Mouse (Mus musculus) T-helper 2 cell (primary cell): ENCODE data around the gene Lpo.

Experiments
- in situ Hi-C: fragments of 300-600 bp; cut with MboI, MseI; formaldehyde crosslinking; loops from one replicate; pipeline ENCODE4 v1.15.1; 2025; ENCODE audit warnings: high pct_unique_total_duplicates

The Lpo gene

DNA sequence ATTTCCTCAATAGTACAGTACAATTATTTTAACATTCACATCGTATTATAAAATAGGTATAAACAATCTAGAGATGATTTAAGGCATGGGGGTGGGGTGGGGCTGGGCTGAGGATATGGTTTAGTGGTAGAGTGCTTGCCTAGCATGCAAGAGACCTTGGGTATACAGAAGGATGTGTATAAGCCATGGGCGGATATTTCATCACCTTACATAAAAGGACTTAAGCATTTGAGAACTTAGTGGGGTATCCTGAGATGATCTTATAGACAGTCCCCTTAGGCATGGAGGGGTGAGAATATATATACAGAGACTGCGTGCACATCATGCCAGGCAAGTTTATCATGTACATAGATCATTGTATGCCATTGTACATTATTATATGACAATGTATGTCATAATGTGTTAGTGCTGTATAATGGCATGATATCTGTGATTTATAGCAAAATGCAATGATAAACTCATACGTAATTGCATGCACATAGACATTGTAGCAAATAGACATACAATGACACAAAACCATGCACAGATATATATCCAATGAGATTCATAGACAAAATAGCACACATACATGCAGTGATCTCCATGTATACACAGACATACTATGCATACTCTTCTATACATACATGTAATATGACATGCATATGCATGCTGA, 69.0 kb downstream of the Lpo start:
- in situ Hi-C loops = loop anchor here (10.0 kb wide), 2 partner anchors 286 to 1184 kb away; partner anchors contain the start of gene Srsf1

DNA sequence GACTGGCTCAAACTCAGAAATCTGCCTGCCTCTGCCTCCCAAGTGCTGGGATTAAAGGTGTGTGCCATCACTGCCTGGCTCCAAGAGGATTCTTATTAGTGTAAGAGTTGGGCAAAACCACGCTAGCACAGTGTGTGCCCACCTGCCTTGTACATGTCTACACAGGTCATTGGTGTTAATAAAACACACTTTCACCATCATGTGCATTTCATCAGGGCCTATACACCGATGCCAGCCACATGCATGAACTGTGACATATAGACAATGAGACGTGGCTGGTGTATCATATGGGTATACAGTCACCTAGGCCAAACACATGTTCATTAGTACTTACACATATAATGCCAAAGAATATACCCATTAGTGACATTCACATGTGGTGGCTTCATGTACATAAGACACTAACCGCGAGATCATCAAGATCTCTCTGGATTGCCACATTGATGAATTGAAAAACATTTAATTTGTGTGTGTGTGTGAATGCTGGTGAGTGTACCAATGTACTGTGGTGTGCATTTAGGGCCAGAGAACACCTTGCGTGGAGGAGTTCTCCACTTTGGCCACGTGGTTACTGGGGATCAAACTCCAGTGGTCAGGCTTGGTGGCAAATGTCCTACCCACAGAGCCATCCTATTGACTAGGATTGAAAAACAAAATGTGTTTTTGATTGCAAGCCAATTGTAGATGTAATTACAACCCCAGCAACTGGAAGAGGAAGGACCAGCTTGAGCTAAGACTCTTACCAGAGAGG, 69.8 kb downstream of the Lpo start:
- in situ Hi-C loops = loop anchor here (10.0 kb wide), 2 partner anchors 286 to 1184 kb away; partner anchors contain the start of gene Srsf1

DNA sequence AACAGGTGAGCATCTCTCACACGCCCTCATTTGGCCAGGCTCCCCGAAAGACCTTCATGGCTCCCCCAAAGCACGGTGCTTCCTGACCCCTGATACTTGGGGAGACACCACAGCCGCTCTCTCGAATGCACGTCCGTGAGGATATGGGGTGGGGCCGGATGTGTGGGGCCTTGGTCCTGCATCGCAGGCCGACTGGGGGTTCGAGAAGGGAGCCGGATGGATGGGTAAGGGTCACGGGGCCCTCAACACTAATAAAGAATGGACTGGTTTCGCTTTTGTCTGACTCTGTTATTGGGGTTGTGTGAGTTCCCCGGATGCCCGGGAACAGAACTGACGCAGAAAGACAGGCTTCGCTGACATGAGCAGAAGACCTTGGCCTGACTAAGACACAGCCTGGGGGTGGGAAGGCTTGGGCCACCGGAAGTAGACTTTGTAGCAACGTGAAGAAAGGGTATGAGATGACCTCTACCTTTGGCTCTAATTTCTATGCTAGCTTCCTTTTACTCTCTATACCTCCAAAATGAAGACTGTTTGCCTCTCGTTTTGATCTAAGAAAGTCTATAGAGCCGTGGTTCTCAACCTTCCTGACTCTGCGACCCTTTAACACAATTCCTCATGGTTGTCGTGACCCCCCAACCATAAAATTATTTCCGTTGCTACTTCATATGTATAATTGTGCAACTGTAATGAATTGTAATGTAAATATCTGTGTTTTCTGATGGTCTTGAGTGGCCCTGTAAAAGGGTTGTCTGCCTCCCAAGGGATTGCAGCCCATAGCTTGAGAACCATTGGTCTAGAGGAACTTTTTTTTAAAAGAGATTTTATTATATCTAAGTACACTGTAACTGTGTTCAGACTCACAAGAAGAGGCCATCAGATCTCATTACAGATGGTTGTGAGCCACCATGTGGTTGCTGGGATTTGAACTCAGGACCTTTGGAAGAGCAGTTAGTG, 70.8 kb downstream of the Lpo start:
- in situ Hi-C loops = loop anchor here (10.0 kb wide), 2 partner anchors 288 to 1182 kb away; partner anchors contain the start of gene Srsf1
